Mouse (Mus musculus) gastrocnemius, adult 2 months (tissue): ENCODE results near the gene Aff3. TPM values are rescaled to one million over a fixed set of nuclear protein-coding genes. Genes with fewer than 3 reads are reported as not detected.

Experiments
- DNase-seq: peaks from one replicate; pipeline ENCODE4 v3.0.0; 2022
- H3K27ac ChIP-seq: fragments of 200-600 bp; 2 replicates; pipeline ENCODE4 v1.8.1; 2022; ENCODE audit warnings: mild to moderate bottlenecking
- H3K4me3 ChIP-seq: fragments of 200-600 bp; 2 replicates; pipeline ENCODE4 v1.8.1; 2022; ENCODE audit warnings: mild to moderate bottlenecking, moderate library complexity
- CTCF ChIP-seq: fragments of 200-600 bp; IDR thresholded peaks from 2 replicates; pipeline ENCODE4 v1.8.1; 2022; ENCODE audit warnings: antibody characterized with exemption, mild to moderate bottlenecking, moderate library complexity
- intact Hi-C: fragments of 180-260 bp; cut with DNase I; formaldehyde crosslinking; loops from one replicate; pipeline ENCODE4 v1.15.1; 2025
- long read RNA-seq, 2 experiments: library from polyadenylated mRNA; stranded (forward); transcript quantifications; one replicate each; pipeline ENCODE4 v2.0.0; 2021
- total RNA-seq, 2 experiments: library from RNA; stranded (reverse); gene quantifications; 2 replicates each; pipeline ENCODE4 v1.2.3; 2021

The Aff3 gene
- total RNA-seq: 1 to 10 TPM; 1.2 to 4.4 TPM
- long read RNA-seq, experiment 1, partial matches to known transcripts: 2 of 6 reads
- long read RNA-seq, experiment 1, other reads (novel, unspliced or antisense): 4 of 6 reads
- long read RNA-seq, experiment 2: 0 reads

GRCm38 (mm10) chr1:38664777-38665176 lies at the start of gene Aff3:
Gene Aff3, minus strand, starts transcription at chr1:38664955.
- TF ChIP-seq CTCF: no peak
- intact Hi-C loops: no loop called here
- H3K4me3 ChIP-seq: no peak within 1 kb of the TSS
- peak; percentile 21 for DNase-seq
- no peak within 1 kb of the TSS for H3K27ac ChIP-seq

DNA sequence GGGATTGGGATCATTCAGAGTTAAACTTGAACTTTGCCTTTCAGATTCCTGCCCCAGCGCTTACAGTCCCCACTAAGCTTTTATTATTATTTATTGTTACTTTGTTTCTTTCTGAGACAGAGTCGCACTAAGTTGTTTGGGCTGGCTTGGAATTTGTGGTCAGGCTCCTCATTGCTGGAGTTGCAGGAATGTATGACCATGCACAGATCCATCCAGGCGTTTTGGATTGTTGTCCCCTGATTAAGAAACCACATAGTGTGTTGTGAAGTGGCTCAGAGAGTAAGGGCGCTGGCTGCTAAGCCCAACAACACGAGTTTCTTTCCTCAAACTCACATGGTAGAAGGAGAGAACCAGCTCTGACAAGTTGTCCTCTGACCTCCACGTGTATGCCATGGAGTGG lies 35.9 kb upstream of the Aff3 start:
- Histone ChIP-seq H3K27ac (no peak overlapping the region), H3K4me3 (no peak overlapping the region)
- DNase-seq: no peak
- TF ChIP-seq CTCF: no peak
- intact Hi-C loops: no loop called here

DNA sequence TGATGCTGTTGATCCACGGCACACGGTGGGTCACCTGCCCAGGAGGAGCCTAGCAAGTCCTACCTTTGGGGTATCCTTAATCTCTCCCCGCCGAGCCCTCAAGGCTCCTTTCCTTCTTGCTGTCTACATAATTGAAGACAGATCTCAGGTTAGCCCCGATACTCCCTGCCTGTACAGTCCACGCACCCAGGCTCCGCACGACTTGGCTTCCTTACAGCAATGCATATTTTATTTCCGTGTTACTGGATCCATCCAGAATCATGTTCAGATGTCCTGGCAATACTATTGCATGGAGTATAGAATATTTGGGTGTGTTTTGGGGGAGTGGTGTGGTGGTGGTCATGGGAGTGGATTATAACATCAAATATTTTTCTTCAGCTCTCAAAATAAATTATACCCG lies 34.5 kb upstream of the Aff3 start:
- DNase-seq: no peak
- Histone ChIP-seq H3K27ac (no peak overlapping the region), H3K4me3 (no peak overlapping the region)
- intact Hi-C loops: no loop called here
- no peak for TF ChIP-seq CTCF

- intact Hi-C loops: no loop called here
- TF ChIP-seq CTCF: no peak
- no peak for DNase-seq
- Histone ChIP-seq H3K27ac (no peak overlapping the region), H3K4me3 (no peak overlapping the region)
Observed at GRCm38 (mm10) chr1:38695812-38696681, 31.3 kb upstream of the Aff3 start.

- Histone ChIP-seq H3K4me3 (no peak overlapping the region), H3K27ac (no peak overlapping the region)
- intact Hi-C loops: no loop called here
- TF ChIP-seq CTCF: no peak
- no peak for DNase-seq
Observed at GRCm38 (mm10) chr1:38695089-38695811, 30.5 kb upstream of the Aff3 start.

DNA sequence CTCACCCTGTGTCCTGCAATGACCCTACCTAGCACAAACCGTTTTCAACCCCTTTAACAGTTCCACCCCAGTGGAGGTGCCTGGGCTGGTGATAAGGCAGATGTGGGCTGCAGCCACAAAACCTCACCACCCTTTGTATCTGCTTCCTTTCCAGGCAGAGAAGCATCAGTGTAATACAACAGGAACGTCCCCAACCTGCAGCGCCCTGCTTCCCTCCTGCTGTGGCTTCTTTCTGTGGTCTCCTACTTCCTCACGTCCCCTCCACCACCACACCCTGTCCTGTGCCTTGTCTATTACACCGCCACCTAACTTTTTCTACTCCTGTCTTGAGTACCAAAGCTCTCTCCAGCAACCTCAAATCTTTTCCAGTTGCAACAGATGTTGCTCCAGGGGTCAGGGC lies 29.4 kb upstream of the Aff3 start:
- Histone ChIP-seq H3K4me3 (no peak overlapping the region), H3K27ac (no peak overlapping the region)
- no peak for TF ChIP-seq CTCF
- intact Hi-C loops: no loop called here
- DNase-seq: no peak

- intact Hi-C loops: no loop called here
- Histone ChIP-seq H3K4me3 (no peak overlapping the region), H3K27ac (no peak overlapping the region)
- TF ChIP-seq CTCF: no peak
- no peak for DNase-seq
Observed at GRCm38 (mm10) chr1:38690471-38690870, 25.7 kb upstream of the Aff3 start.

GRCm38 (mm10) chr1:38688216-38688615 lies 23.5 kb upstream of the Aff3 start:
- DNase-seq: no peak
- no peak overlapping the region for H3K4me3 ChIP-seq
- no peak for TF ChIP-seq CTCF
- intact Hi-C loops: no loop called here
- H3K27ac ChIP-seq: no peak overlapping the region

GRCm38 (mm10) chr1:38685706-38686105 lies 21.0 kb upstream of the Aff3 start:
- TF ChIP-seq CTCF: no peak

GRCm38 (mm10) chr1:38683158-38683721 lies 18.5 kb upstream of the Aff3 start:
- DNase-seq: no peak
- H3K4me3 ChIP-seq: no peak overlapping the region
- no peak overlapping the region for H3K27ac ChIP-seq
- intact Hi-C loops: no loop called here
- no peak for TF ChIP-seq CTCF

More at GRCm38 (mm10) chr1:38685706-38686105, 21.0 kb upstream of the Aff3 start:
- DNase-seq: no peak
- no peak overlapping the region for H3K27ac ChIP-seq
- no peak overlapping the region for H3K4me3 ChIP-seq
- intact Hi-C loops: no loop called here

DNA sequence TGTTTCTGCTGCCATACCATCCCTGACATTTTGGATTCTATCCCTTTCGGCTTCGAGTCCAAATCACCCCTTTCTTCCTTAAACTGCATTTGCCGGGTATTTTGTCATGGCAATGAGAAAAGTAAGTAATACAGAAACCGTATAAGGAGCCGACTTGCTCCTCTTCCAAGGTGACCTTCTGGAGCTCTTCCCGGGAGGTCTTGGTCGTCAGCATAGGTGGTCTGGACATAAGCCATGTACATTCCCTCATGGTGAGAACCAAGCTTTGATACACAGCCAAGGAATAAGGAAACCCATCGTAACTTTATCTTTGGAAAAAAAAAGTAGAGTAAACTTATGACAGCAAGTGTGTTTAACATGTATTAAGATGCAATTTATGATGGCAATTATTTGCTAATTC lies 15.1 kb upstream of the Aff3 start:
- intact Hi-C loops: no loop called here
- no peak overlapping the region for H3K27ac ChIP-seq
- DNase-seq: no peak
- TF ChIP-seq CTCF: no peak
- H3K4me3 ChIP-seq: no peak overlapping the region

GRCm38 (mm10) chr1:38671756-38672155 lies 7.0 kb upstream of the Aff3 start:
- Histone ChIP-seq H3K27ac (no peak overlapping the region), H3K4me3 (no peak overlapping the region)
- intact Hi-C loops: no loop called here
- no peak for DNase-seq
- TF ChIP-seq CTCF: no peak

- no peak overlapping the region for H3K27ac ChIP-seq
- no peak for DNase-seq
- no peak for TF ChIP-seq CTCF
- intact Hi-C loops: no loop called here
- no peak overlapping the region for H3K4me3 ChIP-seq
Observed at GRCm38 (mm10) chr1:38671019-38671418, 6.3 kb upstream of the Aff3 start.
